Mouse (Mus musculus): ENCODE data around the gene Eya3. TPM values are rescaled to one million over a fixed set of nuclear protein-coding genes. Genes with fewer than 3 reads are reported as not detected.

Eya3 gene
- total and polyA plus RNA-seq, 3 experiments = 24.4 to 50.0 (median 31.0) TPM

- Histone ChIP-seq H3K9me3 (replicated peaks; ENCODE audit: low read length) (no peaks in the 10 kb centered on the region), H3K27ac (ENCODE audit: insufficient read depth, low read depth) (no peak overlapping the region), H3K4me2 (ENCODE audit: insufficient read depth, low read depth, poor library complexity, severe bottlenecking) (no peak overlapping the region), H3K36me3 (replicated peaks in 1 of 2; ENCODE audit: control insufficient read depth in 1 of 2, insufficient read depth in 1 of 2, low read length in 1 of 2) (peaks cover 13 to 42% of the 10 kb centered on the region in 2 experiments), H3K9ac (ENCODE audit: insufficient read depth, low read depth) (no peak overlapping the region), H3K79me2 (replicated peaks; ENCODE audit: control insufficient read depth, extremely low read depth, insufficient read depth, poor library complexity, severe bottlenecking) (peaks cover 15% of the 10 kb centered on the region), H3K27me3 (replicated peaks) (no peaks in the 10 kb centered on the region), H3K4me3 (replicated peaks in 1 of 3; ENCODE audit: low read depth in 2 of 3, low read length in 2 of 3, poor library complexity in 1 of 3) (no peak overlapping the region), H3K4me1 (ENCODE audit: control insufficient read depth in 1 of 2, insufficient read depth in 2 of 2) (peaks cover 2 to 27% of the 10 kb centered on the region in 2 experiments)
- no peak for DNase-seq (ENCODE audit: extremely low read depth)
- dilution Hi-C loops (cut with MboI; ENCODE audit: extremely low pct_ligation_motif_present, extremely low pct_unique_long_range_greater_than_20kb, low sequenced_read_pairs) (no loop called here), in situ Hi-C loops (cut with MboI; ENCODE audit: low pct_ligation_motif_present, low pct_unique_long_range_greater_than_20kb, low sequenced_read_pairs) (no loop called here)
- TF ChIP-seq SMC3 (IDR thresholded peaks at IDR 0.05; ENCODE audit: low read depth, low read length) (no peak), E2F4 (IDR thresholded peaks at IDR 0.05; ENCODE audit: insufficient replicate concordance, low read depth, low read length) (no peak), EP300 (IDR thresholded peaks at IDR 0.05; ENCODE audit: low read length) (no peak), MYC (IDR thresholded peaks at IDR 0.05; ENCODE audit: low read depth, low read length) (no peak), CTCF (conservative IDR thresholded peaks at IDR 0.05 in 1 of 2, IDR thresholded peaks at IDR 0.05 in 1 of 2; ENCODE audit: low read depth in 2 of 2, low read length in 2 of 2) (no peak), MAFK (IDR thresholded peaks at IDR 0.05; ENCODE audit: insufficient replicate concordance, low read length) (no peak), ETS1 (conservative IDR thresholded peaks at IDR 0.05; ENCODE audit: low read depth, low read length) (no peak), IRF4 (IDR thresholded peaks at IDR 0.05; ENCODE audit: low read depth, low read length) (no peak), SIN3A (IDR thresholded peaks at IDR 0.05; ENCODE audit: low read length) (no peak), GABPA (IDR thresholded peaks at IDR 0.05; ENCODE audit: insufficient replicate concordance, low read depth, low read length) (no peak), POLR2A (IDR thresholded peaks at IDR 0.05; ENCODE audit: low read depth, low read length) (no peak), KAT2A (IDR thresholded peaks at IDR 0.05; ENCODE audit: insufficient replicate concordance, low read length) (no peak)
Measured at GRCm38 (mm10) chr4:132653799-132654198, 15.0 kb downstream of the Eya3 start.

GRCm38 (mm10) chr4:132655290-132655689, 16.5 kb downstream of the Eya3 start:
- H3K9ac ChIP-seq (ENCODE audit: insufficient read depth, low read depth) = no peak overlapping the region
- no peaks in the 10 kb centered on the region for H3K9me3 ChIP-seq (replicated peaks; ENCODE audit: low read length)
- no peak overlapping the region for H3K4me3 ChIP-seq (replicated peaks in 1 of 3; ENCODE audit: low read depth in 2 of 3, low read length in 2 of 3, poor library complexity in 1 of 3)
- no peak for DNase-seq (ENCODE audit: extremely low read depth)
- peaks cover 21 to 45% of the 10 kb centered on the region in 2 experiments for H3K36me3 ChIP-seq (replicated peaks in 1 of 2; ENCODE audit: control insufficient read depth in 1 of 2, insufficient read depth in 1 of 2, low read length in 1 of 2)
- no peak for TF ChIP-seq ZNF384 (IDR thresholded peaks at IDR 0.05; ENCODE audit: low read depth, low read length)
- TF ChIP-seq RCOR1 (conservative IDR thresholded peaks at IDR 0.05; ENCODE audit: low read depth, low read length) = no peak
- TF ChIP-seq HCFC1 (IDR thresholded peaks at IDR 0.05; ENCODE audit: low read depth, low read length) = no peak
- no peak for TF ChIP-seq SMC3 (IDR thresholded peaks at IDR 0.05; ENCODE audit: low read depth, low read length)
- no peak for TF ChIP-seq NRF1 (IDR thresholded peaks at IDR 0.05; ENCODE audit: low read depth, low read length)
- TF ChIP-seq KAT2A (IDR thresholded peaks at IDR 0.05; ENCODE audit: insufficient replicate concordance, low read length) = no peak
- TF ChIP-seq UBTF (IDR thresholded peaks at IDR 0.05; ENCODE audit: low read depth, low read length) = no peak
- TF ChIP-seq ZC3H11A (IDR thresholded peaks at IDR 0.05; ENCODE audit: low read depth, low read length) = no peak
- TF ChIP-seq MAX (IDR thresholded peaks at IDR 0.05; ENCODE audit: low read length) = no peak
- no peak for TF ChIP-seq TBP (conservative IDR thresholded peaks at IDR 0.05; ENCODE audit: low read depth, low read length)
- TF ChIP-seq CHD1 (IDR thresholded peaks at IDR 0.05; ENCODE audit: low read depth, low read length) = no peak
- TF ChIP-seq PAX5 (IDR thresholded peaks at IDR 0.05; ENCODE audit: low read length) = no peak
- no peak for TF ChIP-seq JUND (conservative IDR thresholded peaks at IDR 0.05; ENCODE audit: low read depth, low read length)
- peaks cover 8% of the 10 kb centered on the region for H3K79me2 ChIP-seq (replicated peaks; ENCODE audit: control insufficient read depth, extremely low read depth, insufficient read depth, poor library complexity, severe bottlenecking)
- no peak overlapping the region for H3K27ac ChIP-seq (ENCODE audit: insufficient read depth, low read depth)
- in situ Hi-C loops (cut with MboI; ENCODE audit: low pct_ligation_motif_present, low pct_unique_long_range_greater_than_20kb, low sequenced_read_pairs) (no loop called here), dilution Hi-C loops (cut with MboI; ENCODE audit: extremely low pct_ligation_motif_present, extremely low pct_unique_long_range_greater_than_20kb, low sequenced_read_pairs) (no loop called here)
- H3K4me1 ChIP-seq (ENCODE audit: control insufficient read depth in 1 of 2, insufficient read depth in 2 of 2) = peaks cover 2 to 20% of the 10 kb centered on the region in 2 experiments
- no peaks in the 10 kb centered on the region for H3K27me3 ChIP-seq (replicated peaks)
- H3K4me2 ChIP-seq (ENCODE audit: insufficient read depth, low read depth, poor library complexity, severe bottlenecking) = no peak overlapping the region
